Mouse (Mus musculus): Measurements from ENCODE around the gene Bbs5.
A peak's percentile ranks its signal among the peaks of the same experiment; 100 is the strongest.
"Not testable (repeated sequence)": the region's sequence is repeated elsewhere in the genome, so short reads cannot be mapped to it uniquely, and the experiment has no call there.

Bbs5 gene

DNA sequence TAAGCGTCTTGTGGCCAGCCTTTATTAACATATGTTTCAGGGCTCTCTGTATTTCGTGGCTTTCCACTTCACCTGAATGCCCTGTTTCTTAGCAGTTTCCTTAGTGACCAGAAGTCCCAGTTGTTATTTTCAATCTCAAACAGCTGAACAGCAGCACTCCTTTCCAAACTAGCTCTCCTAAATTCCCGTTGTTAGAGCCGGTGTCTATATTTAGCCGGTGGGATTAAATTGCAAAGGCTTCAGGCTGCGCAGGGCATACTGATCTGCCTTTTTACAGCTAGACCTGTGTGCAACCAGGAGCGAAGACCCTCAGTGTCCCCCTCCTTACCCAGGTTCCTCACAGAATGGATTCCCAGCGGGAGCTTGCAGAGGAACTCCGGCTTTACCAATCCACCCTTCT, 22.9 kb downstream of the Bbs5 start, which contains the start of gene Klhl41:
Gene Klhl41, plus strand, starts transcription at position 268 of the 400 bp plus-strand sequence.
- no peak for DNase-seq (ENCODE audit: low read depth, low spot score)

GRCm38 (mm10) chr2:69673723-69674122, 26.8 kb downstream of the Bbs5 start:
- no peak for DNase-seq (ENCODE audit: low read depth, low spot score)

DNA sequence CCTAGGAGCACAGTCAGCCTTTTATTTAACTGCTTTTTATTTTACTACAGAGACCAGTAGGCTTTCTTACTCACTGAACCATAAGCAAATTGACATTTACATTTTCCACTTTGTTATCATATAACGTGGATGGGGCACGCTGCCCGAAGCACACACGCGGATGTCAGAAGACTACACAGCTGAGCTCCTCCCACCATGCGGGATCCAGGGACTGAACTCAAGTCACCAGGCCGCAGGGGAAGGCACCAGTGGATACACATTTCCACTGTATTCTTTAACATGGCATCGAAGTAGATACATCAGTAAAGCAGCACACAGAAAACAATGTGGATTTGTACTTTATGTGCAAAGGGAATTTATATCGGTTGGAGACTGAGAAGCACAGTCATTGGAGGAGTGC, 28.3 kb downstream of the Bbs5 start:
- DNase-seq (ENCODE audit: low read depth, low spot score): no peak

DNA sequence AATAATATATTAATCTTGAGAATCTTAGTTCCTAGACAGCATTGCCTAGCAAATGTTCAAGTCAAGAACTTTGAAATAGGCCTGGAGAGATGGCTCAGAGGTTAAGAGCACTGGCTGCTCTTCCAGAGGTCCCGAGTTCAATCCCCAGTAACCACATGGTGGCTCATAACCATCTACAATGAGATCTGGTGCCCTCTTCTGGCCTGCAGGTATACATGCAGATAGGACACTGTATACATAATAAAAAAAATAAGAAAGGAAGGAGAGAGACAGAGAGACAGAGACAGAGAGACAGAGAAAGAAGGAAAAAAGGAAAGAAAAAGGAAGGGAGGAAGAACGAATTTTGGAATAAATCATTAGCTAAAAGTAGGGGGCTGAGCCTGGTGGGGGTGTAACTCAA, 29.7 kb downstream of the Bbs5 start:
- peak; percentile 26 for DNase-seq (ENCODE audit: low read depth, low spot score)

- DNase-seq (ENCODE audit: low read depth, low spot score): not testable (repeated sequence)
Observed at GRCm38 (mm10) chr2:69677215-69677614, 30.2 kb downstream of the Bbs5 start.

DNA sequence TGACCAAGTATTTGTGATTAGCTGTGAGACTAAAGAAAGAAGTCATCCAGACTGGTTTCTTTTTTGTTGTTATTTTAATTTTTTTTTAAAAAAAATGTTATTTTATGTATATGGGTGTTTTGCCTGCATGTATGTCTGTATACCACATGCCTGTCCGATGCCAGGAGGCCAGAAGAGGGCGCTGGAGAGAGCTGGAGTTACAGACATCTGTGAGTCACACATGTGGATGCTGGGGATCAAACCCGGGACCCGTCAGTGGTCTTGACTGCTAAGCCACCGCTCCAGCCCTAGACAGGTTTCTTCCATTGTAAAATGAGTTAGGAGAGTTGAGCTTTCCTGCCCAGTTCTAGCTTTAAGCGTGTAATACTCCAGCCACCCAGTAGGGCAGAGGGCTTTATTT, 33.0 kb downstream of the Bbs5 start:
- peak; percentile 39 for DNase-seq (ENCODE audit: low read depth, low spot score)

GRCm38 (mm10) chr2:69681931-69682330, 35.0 kb downstream of the Bbs5 start:
- DNase-seq (ENCODE audit: low read depth, low spot score): no peak

- DNase-seq (ENCODE audit: low read depth, low spot score): no peak
Observed at GRCm38 (mm10) chr2:69683036-69683805, 36.2 kb downstream of the Bbs5 start.

GRCm38 (mm10) chr2:69684488-69684887, 37.5 kb downstream of the Bbs5 start:
- no peak for DNase-seq (ENCODE audit: low read depth, low spot score)

DNA sequence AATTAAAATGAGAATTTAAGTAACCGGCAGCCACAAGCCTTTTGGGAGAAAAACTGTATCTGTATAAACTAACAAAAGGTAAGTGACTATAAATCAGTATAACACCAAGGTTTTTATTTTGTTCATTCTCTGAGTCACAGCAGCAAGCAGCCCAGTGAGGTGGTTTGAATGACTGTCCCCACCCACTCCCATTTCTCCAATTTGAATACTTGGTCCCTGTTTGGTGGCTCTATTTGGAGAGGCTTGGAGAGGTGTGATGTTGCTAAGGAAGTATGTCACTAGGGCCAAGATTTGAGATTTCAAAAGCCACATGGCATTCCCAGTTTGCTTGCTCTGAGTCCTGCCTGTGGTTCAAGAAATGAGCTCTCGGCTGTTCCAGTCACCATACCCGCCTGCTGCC, 43.2 kb downstream of the Bbs5 start:
- no peak for DNase-seq (ENCODE audit: low read depth, low spot score)

- no peak for DNase-seq (ENCODE audit: low read depth, low spot score)
Observed at GRCm38 (mm10) chr2:69690843-69691242, 43.9 kb downstream of the Bbs5 start.

GRCm38 (mm10) chr2:69693501-69693900, 46.5 kb downstream of the Bbs5 start:
- peak; percentile 22 for DNase-seq (ENCODE audit: low read depth, low spot score)

GRCm38 (mm10) chr2:69700446-69700845, 53.5 kb downstream of the Bbs5 start:
- no peak for DNase-seq (ENCODE audit: low read depth, low spot score)

DNA sequence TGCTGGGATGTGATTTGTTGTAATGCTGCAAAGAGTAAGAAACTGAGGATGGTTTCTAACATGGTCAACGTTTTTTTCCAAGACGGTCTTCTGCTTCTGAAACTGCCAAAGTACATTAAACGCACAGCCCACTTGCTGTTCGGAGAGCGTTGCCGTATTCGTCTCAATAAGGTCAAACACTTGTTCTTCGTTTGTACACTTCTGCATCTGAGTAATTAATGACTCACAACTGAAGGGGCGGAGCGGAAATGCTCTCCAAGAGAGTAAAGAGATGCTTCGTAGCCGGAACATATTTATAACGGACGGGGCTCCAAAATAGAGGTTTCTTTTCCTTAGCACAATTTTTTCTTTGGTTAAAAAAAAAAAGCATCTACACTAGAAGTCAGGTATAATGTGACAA, 65.2 kb downstream of the Bbs5 start:
- DNase-seq (ENCODE audit: low read depth, low spot score): peak; percentile 22

- DNase-seq (ENCODE audit: low read depth, low spot score): peak; percentile 88
Observed at GRCm38 (mm10) chr2:69712981-69713625, 66.1 kb downstream of the Bbs5 start, which contains the start of gene Fastkd1. Gene Fastkd1 (minus strand): TSS chr2:69713516.

- DNase-seq (ENCODE audit: low read depth, low spot score): no peak
Observed at GRCm38 (mm10) chr2:69713626-69714014, 66.6 kb downstream of the Bbs5 start.

DNA sequence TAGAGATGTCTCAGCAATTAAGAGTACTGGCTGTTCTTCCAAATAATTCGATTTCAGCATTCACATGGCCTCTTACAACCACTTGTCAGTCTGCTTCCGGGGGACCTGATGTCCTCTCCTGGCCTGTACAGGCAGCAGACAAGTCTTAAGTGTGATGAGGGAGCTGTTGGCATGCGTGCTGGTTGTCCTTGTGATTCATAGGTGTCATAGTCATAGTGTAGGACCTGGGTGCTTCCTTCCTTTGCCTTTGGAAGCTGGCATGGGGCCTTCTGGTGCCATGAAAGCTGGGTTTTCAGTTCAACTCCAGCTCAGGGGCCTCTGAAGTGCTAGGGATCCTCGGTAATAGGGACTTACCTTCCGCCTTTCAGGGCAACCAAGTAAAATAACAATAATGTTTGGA, 67.2 kb downstream of the Bbs5 start:
- no peak for DNase-seq (ENCODE audit: low read depth, low spot score)

DNA sequence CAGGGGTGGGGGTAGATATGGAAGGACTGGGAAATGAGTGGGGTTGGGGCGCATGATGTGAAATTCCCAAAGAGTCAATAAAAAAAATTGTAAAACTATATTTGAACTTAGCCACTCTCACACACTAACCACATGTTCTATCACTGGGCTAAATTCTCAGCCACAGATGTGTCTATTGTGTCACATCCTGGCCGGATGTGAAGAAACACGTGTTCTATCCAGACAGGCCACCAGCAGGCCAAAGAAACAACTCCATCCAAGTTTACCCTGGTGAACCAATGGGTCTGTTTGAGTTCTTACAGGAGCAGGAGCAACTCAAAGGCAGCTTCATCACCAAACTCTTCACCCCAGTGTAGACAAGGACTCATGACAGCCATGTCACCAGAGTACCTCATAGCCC, 69.5 kb downstream of the Bbs5 start:
- no peak for DNase-seq (ENCODE audit: low read depth, low spot score)
